Mouse (Mus musculus) heart, embryonic 15.5 days (tissue): ENCODE data around the gene Olfr1410. TPM values are rescaled to one million over a fixed set of nuclear protein-coding genes. Genes with fewer than 3 reads are reported as not detected.

Experiments
- ATAC-seq: fragments of 200-750 bp; cut with Nextera tagmentation; replicated peaks from 2 replicates; pipeline ENCODE4 v1.8.0; 2017; ENCODE audit warnings: low read depth, moderate TSS enrichment; ENCODE audit not compliant: insufficient number of reproducible peaks, insufficient read depth, low FRiP score
- H3K27ac ChIP-seq: fragments of 300-500 bp; sonication (generic); 2 replicates; pipeline ENCODE4 v1.5.1; 2015; ENCODE audit warnings: mild to moderate bottlenecking, inconsistent platforms
- H3K27me3 ChIP-seq: fragments of 300-500 bp; sonication (generic); 2 replicates; pipeline ENCODE4 v1.6.1; 2015; ENCODE audit warnings: inconsistent platforms
- H3K36me3 ChIP-seq: fragments of 300-500 bp; sonication (generic); 2 replicates; pipeline ENCODE4 v1.6.1; 2015; ENCODE audit warnings: mild to moderate bottlenecking, inconsistent platforms
- H3K4me1 ChIP-seq: fragments of 300-500 bp; sonication (generic); replicated peaks from 2 replicates; pipeline ENCODE4 v1.6.1; 2015; ENCODE audit warnings: inconsistent platforms
- H3K4me2 ChIP-seq: fragments of 300-500 bp; sonication (generic); 2 replicates; pipeline ENCODE4 v1.6.1; 2015; ENCODE audit warnings: inconsistent platforms, mild to moderate bottlenecking, moderate library complexity
- H3K4me3 ChIP-seq: fragments of 300-500 bp; sonication (generic); 2 replicates; pipeline ENCODE4 v1.5.1; 2015; ENCODE audit warnings: mild to moderate bottlenecking, inconsistent platforms
- H3K9ac ChIP-seq: fragments of 300-500 bp; sonication (generic); 2 replicates; pipeline ENCODE4 v1.6.1; 2015; ENCODE audit warnings: mild to moderate bottlenecking, inconsistent platforms
- H3K9me3 ChIP-seq: fragments of 300-500 bp; sonication (generic); replicated peaks from 2 replicates; pipeline ENCODE4 v1.6.1; 2016; ENCODE audit warnings: inconsistent platforms
- WGBS: fragments of 180-500 bp; shearing (Covaris S2); methylation state at CpG from one replicate; pipeline ENCODE4 v1.1.7; 2015; ENCODE audit warnings: mixed read lengths; 5-methylcytosine and 5-hydroxymethylcytosine counted together
- polyA plus RNA-seq: library from polyadenylated mRNA; unstranded; fragments of >200 nt; fragmentation: Nextera tagmentation; extraction: Ambion mirVana; gene quantifications from 2 replicates; pipeline ENCODE4 v1.2.1, GENCODE M21; 2015

Olfr1410 gene
- not detected in 2 replicates for polyA plus RNA-seq

GRCm38 (mm10) chr1:92605482-92605881 is at the start of gene Olfr1410:
TSS of gene Olfr1410 (plus strand) at chr1:92605782.
- Histone ChIP-seq H3K27ac (no peak within 1 kb of the TSS), H3K4me1 (no peaks in the 10 kb centered on the region), H3K9me3 (no peaks in the 10 kb centered on the region), H3K4me2 (no peak within 1 kb of the TSS), H3K27me3 (no peaks in the 10 kb centered on the region; the same call in 1 of the 2 replicates), H3K36me3 (no peaks in the 10 kb centered on the region), H3K9ac (no peak within 1 kb of the TSS), H3K4me3 (no peak within 1 kb of the TSS)
- 73% methylated on average over 1 of the region's 1 CpGs for WGBS
- ATAC-seq: no peak

DNA sequence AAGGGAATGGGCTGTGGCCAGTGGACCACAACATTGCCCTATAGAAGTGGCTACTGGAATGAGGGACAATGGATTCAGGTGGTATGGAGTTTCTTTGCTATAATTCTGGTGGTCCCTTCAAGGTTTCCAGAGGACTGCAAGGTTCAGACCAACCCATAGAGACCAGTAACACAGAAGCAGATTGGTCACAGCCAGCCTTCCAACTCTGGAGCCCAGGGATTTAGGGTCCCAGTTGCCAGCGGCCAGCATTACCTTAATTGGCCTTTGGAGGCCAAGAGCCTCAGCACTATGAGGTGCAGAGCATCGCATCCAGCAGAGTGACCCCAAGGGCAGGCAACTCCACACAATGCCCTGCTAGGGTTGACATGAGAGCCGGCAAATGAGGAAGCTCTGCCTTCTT is 34.6 kb upstream of the Olfr1410 start, which contains the start of gene Olfr1413:
TSS of gene Olfr1413 (plus strand) at position 301 of the 400 bp plus-strand sequence.
- Histone ChIP-seq H3K27me3 (no peaks in the 10 kb centered on the region), H3K4me3 (no peak within 1 kb of the TSS), H3K9ac (no peak within 1 kb of the TSS), H3K27ac (no peak within 1 kb of the TSS), H3K36me3 (no peaks in the 10 kb centered on the region), H3K4me2 (no peak within 1 kb of the TSS), H3K4me1 (no peaks in the 10 kb centered on the region), H3K9me3 (no peaks in the 10 kb centered on the region)
- WGBS: 82% methylated on average over 3 of the region's 3 CpGs
- ATAC-seq: no peak

GRCm38 (mm10) chr1:92585479-92585878 is 20.1 kb upstream of the Olfr1410 start, which contains the start of gene Olfr1412:
TSS of gene Olfr1412 (plus strand) at chr1:92585779.
- Histone ChIP-seq H3K27ac (no peak within 1 kb of the TSS), H3K4me1 (no peaks in the 10 kb centered on the region), H3K4me2 (no peak within 1 kb of the TSS), H3K4me3 (no peak within 1 kb of the TSS), H3K36me3 (no peaks in the 10 kb centered on the region), H3K9ac (no peak within 1 kb of the TSS), H3K9me3 (no peaks in the 10 kb centered on the region), H3K27me3 (no peaks in the 10 kb centered on the region)
- ATAC-seq: no peak
- WGBS: 83% methylated on average over 2 of the region's 2 CpGs

DNA sequence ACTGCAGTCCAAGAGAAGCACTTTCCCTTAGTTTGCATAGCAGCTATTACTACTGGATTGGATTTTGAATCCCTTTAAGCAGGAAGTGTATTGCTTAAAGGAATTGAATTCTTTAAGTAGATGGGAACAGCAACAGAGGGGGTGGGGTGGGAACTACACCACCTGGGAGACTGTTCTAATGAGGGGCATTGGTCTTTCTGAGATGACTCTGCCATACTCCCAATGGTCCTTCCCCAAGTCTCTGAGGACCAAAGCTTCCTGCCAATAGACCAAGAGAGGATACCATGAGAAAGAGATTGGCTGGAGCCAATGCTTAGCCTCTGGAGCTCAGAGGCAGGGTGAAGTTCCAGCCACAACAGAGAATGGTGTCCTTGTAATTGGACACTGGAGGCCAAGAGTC is 11.5 kb upstream of the Olfr1410 start, which contains the start of gene Olfr1411:
TSS of gene Olfr1411 (plus strand) at position 301 of the 400 bp plus-strand sequence.
- no peaks in the 10 kb centered on the region for H3K9me3 ChIP-seq
- no peak within 1 kb of the TSS for H3K4me3 ChIP-seq
- ATAC-seq: no peak
- H3K36me3 ChIP-seq: no peaks in the 10 kb centered on the region
- no peak within 1 kb of the TSS for H3K27ac ChIP-seq
- H3K27me3 ChIP-seq: no peaks in the 10 kb centered on the region
- H3K4me1 ChIP-seq: no peaks in the 10 kb centered on the region
- H3K4me2 ChIP-seq: no peak within 1 kb of the TSS
- H3K9ac ChIP-seq: no peak within 1 kb of the TSS

DNA sequence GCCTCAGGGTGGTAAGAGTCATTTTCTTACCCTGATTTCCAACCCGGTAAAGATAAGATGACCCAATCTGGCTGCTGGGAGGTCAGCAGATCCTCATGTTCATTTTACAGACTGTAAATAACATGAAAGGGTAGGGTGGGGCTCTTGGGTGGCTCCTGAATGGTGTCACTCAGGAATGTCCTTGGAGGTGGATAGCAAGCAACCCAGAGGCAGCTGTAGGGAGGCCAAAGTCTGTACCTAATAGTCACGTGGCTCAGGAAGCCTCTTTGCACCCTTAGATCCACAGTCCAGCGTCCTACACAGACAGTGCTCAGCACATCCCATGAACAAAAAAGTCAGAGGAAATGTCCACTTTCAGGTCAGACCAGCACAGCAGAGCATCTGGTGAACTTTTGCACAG is 9.6 kb upstream of the Olfr1410 start:
- Histone ChIP-seq H3K4me1 (no peaks in the 10 kb centered on the region), H3K4me3 (no peak overlapping the region), H3K27me3 (no peaks in the 10 kb centered on the region), H3K9ac (no peak overlapping the region), H3K4me2 (no peak overlapping the region), H3K36me3 (no peaks in the 10 kb centered on the region), H3K9me3 (no peaks in the 10 kb centered on the region), H3K27ac (no peak overlapping the region)
- ATAC-seq: no peak
- WGBS: 73% methylated on average over 3 of the region's 3 CpGs

GRCm38 (mm10) chr1:92607711-92608110 is 2.1 kb downstream of the Olfr1410 start:
- Histone ChIP-seq H3K4me1 (no peaks in the 10 kb centered on the region), H3K9ac (no peak overlapping the region), H3K4me3 (no peak overlapping the region), H3K27me3 (no peaks in the 10 kb centered on the region), H3K4me2 (no peak overlapping the region), H3K27ac (no peak overlapping the region), H3K9me3 (no peaks in the 10 kb centered on the region), H3K36me3 (no peaks in the 10 kb centered on the region)
- 69% methylated on average over 4 of the region's 4 CpGs for WGBS
- no peak for ATAC-seq

DNA sequence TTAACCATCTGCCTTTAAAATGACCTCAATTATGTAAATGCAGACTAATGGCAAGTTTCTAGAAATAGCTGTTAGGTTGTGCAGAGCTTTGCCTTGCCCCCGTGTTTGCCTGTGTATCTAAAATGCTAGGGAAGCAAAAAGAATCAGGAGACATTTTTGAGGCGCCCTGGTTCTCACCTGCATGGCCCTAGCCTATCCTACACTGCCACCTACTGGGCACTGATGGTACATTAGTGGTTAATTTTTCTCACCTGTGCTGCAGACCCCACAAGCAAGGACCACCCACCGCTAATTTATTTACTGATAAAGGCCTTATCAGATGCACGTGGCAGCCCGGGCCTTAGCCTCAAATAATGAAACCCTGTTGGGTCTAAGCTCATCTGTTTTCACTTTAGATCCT is 5.4 kb downstream of the Olfr1410 start:
- H3K4me2 ChIP-seq: no peak overlapping the region
- H3K4me1 ChIP-seq: no peaks in the 10 kb centered on the region
- H3K27ac ChIP-seq: no peak overlapping the region
- no peaks in the 10 kb centered on the region for H3K36me3 ChIP-seq
- ATAC-seq: no peak
- H3K4me3 ChIP-seq: no peak overlapping the region
- no peaks in the 10 kb centered on the region for H3K9me3 ChIP-seq
- 5% methylated on average over 5 of the region's 5 CpGs for WGBS
- H3K9ac ChIP-seq: no peak overlapping the region
- no peaks in the 10 kb centered on the region for H3K27me3 ChIP-seq

DNA sequence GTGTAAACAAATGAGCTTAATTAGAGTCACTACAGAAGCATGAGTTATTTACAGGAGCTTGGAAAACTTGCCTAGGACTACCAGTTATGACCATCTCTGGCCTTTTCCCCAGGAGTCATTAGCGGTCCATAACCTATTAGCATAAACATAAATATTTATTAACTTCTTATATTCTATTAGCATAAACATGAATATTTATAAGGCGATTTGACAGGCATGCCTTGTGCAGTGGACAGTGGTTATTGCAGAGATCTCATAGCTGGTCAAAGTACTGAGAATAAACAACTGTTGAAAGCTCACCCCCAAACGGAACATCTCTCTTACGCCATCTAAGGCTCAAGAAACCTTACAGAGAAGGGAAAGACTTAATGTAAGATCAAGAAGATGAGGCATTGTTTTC is 7.6 kb downstream of the Olfr1410 start:
- Histone ChIP-seq H3K4me2 (no peak overlapping the region), H3K36me3 (no peaks in the 10 kb centered on the region), H3K4me1 (no peaks in the 10 kb centered on the region), H3K4me3 (no peak overlapping the region), H3K9ac (no peak overlapping the region), H3K27ac (no peak overlapping the region), H3K27me3 (no peaks in the 10 kb centered on the region; the same call in 1 of the 2 replicates), H3K9me3 (no peaks in the 10 kb centered on the region)
- WGBS: 46% methylated on average over 4 of the region's 4 CpGs
- no peak for ATAC-seq

DNA sequence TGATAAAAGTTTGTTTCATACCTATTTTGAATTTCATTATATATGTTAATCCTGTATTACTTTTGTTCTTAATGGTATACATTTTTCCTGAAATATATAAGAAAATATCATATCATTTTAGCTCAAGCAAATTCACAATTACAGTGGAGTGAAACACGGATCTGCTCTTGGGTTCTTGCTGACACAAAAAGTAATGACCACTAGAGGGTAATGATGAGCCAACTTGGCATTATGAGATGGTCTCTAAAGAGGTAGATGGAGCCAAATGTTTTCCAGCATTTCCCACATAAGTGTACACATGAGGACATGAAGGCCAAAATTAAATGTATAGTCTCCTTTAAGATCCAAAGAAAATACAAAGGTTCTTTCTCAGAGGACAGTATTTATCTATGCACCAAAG is 8.9 kb downstream of the Olfr1410 start:
- Histone ChIP-seq H3K4me2 (no peak overlapping the region), H3K9me3 (no peaks in the 10 kb centered on the region), H3K9ac (no peak overlapping the region), H3K27me3 (no peaks in the 10 kb centered on the region; the same call in 1 of the 2 replicates), H3K36me3 (no peaks in the 10 kb centered on the region), H3K27ac (no peak overlapping the region), H3K4me1 (no peaks in the 10 kb centered on the region), H3K4me3 (no peak overlapping the region)
- no peak for ATAC-seq
- 5% methylated on average over 1 of the region's 1 CpGs for WGBS

DNA sequence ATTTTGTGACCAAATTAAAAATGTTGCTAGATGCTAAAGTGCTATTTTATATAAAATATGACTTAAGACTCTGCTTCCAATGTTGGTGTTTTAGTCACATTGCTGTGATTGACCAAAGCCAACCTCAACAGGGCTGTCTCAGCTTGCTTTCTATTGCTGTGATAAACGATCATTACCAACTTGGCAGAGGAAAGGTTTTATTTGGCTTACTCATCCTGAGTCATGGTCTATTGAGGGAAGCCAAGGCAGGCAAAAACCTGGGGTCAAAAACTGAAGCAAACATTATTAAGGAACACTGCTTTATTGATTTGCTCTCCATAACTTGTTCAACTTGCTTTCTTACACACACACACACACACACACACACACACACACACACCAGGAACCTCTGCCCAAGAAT is 10.5 kb downstream of the Olfr1410 start:
- no peak overlapping the region for H3K9ac ChIP-seq
- WGBS: 65% methylated on average over 1 of the region's 1 CpGs
- no peak overlapping the region for H3K27ac ChIP-seq
- no peak overlapping the region for H3K4me3 ChIP-seq
- no peaks in the 10 kb centered on the region for H3K4me1 ChIP-seq
- H3K27me3 ChIP-seq: peaks cover 3% of the 10 kb centered on the region; the same call in 1 of the 2 replicates
- H3K9me3 ChIP-seq: no peaks in the 10 kb centered on the region
- no peak overlapping the region for H3K4me2 ChIP-seq
- ATAC-seq: no peak
- no peaks in the 10 kb centered on the region for H3K36me3 ChIP-seq

GRCm38 (mm10) chr1:92617488-92617887 is 11.9 kb downstream of the Olfr1410 start, which contains the start of gene Olfr12:
TSS of gene Olfr12 (plus strand) at chr1:92617788.
- no peak within 1 kb of the TSS for H3K4me2 ChIP-seq
- peaks cover 3% of the 10 kb centered on the region; the same call in 1 of the 2 replicates for H3K27me3 ChIP-seq
- ATAC-seq: no peak
- H3K9me3 ChIP-seq: no peaks in the 10 kb centered on the region
- H3K27ac ChIP-seq: no peak within 1 kb of the TSS
- H3K4me1 ChIP-seq: no peaks in the 10 kb centered on the region
- no peak within 1 kb of the TSS for H3K9ac ChIP-seq
- WGBS: 66% methylated on average over 2 of the region's 2 CpGs
- no peak within 1 kb of the TSS for H3K4me3 ChIP-seq
- H3K36me3 ChIP-seq: no peaks in the 10 kb centered on the region

DNA sequence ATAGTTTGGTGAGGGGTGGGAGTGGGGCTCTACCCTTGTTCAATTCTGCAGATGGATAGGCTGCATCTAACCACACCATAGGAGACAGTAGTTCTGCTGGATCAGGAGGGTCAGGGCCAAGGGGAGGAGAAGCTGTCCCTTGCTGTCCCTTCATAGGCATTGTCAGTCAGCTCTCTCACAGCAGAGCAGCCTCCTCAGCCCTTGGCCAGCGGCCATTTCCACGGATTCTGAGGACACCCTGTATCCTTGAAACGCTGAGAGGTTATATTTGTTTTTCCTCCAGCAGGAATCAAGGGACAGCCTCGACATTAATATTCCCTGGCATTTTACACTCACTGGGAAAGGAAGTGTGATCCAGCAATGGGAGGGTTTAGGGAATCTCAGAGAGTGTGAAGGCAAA is 12.8 kb downstream of the Olfr1410 start:
- Histone ChIP-seq H3K4me1 (no peaks in the 10 kb centered on the region), H3K4me2 (no peak overlapping the region), H3K36me3 (no peaks in the 10 kb centered on the region), H3K9me3 (no peaks in the 10 kb centered on the region), H3K27me3 (peaks cover 3% of the 10 kb centered on the region; the same call in 1 of the 2 replicates), H3K4me3 (no peak overlapping the region), H3K9ac (no peak overlapping the region), H3K27ac (no peak overlapping the region)
- ATAC-seq: no peak
- WGBS: 33% methylated on average over 4 of the region's 4 CpGs
